Mouse (Mus musculus): Measurements from ENCODE around the gene Smad1.
A peak's percentile ranks its signal among the peaks of the same experiment; 100 is the strongest.

The Smad1 gene

DNA sequence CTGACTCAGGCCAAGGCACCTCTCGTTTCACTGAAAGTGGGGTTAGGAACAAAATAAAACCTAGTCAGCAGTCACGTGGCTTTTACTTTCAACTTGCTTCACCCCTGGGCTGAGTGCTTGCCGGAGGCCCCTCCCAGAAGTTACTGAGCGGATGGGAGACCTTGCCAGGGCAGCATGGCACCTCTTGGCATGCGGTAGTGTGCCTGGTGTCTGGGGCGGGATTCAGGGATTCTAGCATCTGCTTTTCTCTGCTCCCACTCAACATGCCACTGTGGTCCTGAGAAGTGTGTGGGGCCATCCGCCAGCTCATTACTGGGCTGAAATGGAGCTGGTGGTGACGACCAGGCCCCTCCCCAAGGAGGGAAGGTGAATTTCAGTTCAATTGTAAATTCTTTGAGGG is 47.4 kb downstream of the Smad1 start:
- no peak for DNase-seq

DNA sequence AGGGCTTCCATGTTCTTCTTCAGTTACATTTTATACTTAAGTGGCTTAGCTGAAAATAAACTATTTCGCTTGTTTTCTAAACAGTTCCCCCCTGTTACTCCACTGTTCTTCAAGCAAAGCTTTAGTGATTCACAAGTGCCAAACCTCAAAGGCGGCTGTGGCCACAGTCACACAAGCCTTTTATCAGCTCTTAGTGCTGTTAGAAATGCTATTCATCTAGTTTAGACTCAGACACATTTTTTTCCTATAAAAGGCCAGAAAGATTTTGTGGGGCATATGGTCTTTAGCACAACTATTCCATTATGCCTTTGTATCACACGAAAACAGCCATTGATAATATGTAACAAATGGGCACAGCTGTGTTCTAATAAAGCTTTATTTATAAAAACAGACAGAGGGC is 48.5 kb downstream of the Smad1 start:
- no peak for DNase-seq

- no peak for DNase-seq
These were observed 49.2 kb downstream of the Smad1 start for GRCm38 (mm10) chr8:79350094-79350593.

DNA sequence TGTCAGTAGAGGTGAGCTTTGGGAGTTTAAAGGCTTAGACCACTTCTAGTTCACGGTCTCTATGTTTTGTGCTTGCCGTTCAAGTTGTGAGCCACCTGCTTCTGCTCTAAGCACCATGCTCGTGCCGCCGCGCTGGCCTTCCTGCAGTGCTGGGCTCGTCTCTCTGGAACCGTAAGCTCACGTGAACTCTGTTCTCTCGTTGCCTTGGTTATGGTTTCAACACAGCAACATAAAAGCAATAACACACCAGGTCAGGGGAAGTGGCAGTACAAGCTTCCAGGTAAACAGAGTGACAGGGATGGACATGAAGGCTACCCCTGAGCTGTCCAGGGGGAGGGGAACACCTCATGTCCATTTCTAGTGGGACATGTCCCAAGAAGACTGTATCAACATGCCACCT is 52.9 kb downstream of the Smad1 start:
- DNase-seq = no peak

DNA sequence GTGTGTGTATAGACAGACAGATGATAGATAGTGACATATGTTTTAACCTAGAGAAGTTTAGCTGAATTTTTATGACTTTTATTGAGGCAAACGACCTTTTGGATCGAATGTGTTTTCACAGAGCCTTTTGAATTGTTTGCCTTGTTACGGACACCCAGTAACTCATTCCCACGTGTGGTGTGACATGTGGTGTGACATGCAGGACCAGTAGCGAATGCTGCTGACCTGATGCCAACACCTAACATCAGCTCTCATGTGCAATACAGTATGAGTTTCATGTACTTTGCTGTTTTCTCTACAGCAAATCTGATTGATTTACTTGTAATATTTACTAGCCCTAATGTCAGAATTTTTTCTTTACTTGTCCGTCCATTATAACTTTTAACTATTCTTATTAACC is 53.5 kb downstream of the Smad1 start:
- no peak for DNase-seq

- DNase-seq = no peak
These were observed 58.1 kb downstream of the Smad1 start for GRCm38 (mm10) chr8:79341236-79341635.

DNA sequence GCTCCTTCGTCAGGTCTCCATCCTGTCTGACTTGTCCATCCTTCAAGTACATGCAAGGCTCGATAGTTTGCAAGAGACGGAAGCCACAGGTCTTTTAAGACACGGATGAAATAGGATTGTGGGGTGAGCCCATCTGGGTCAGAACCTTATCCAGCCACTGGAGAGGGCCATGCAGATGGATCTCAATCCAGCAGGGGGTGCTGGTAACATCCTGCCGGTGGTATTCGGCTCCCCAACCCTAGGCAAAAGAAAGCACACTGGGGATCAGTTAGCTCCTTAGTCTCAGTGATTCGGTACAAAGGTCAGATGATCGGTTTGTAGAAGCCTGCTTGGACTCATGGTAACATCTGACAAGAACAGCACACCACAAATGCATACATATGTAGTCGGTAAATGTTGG is 59.8 kb downstream of the Smad1 start:
- no peak for DNase-seq

DNA sequence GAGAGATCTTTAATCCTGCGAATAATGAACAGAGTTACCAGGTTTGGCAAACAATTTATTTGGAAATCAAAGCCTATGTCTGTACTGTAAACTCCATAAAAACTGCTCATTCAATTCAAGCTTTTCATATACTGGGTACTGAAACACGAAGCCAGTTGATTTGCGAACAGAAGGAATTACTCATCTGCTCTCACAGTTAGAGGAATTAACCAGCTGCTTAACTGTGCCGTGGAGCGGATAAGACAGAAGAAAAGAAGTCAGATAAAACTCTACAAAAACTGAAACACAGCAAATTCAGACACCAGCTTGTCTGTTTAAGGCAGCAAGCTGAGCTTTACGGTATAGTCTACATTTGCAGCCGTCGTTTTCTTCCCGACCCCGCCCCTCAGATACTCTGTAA is 60.7 kb downstream of the Smad1 start:
- DNase-seq = no peak

- DNase-seq = no peak
These were observed 67.0 kb downstream of the Smad1 start for GRCm38 (mm10) chr8:79332109-79332900.

GRCm38 (mm10) chr8:79331571-79331970 is 67.7 kb downstream of the Smad1 start:
- DNase-seq = no peak

GRCm38 (mm10) chr8:79331017-79331416 is 68.3 kb downstream of the Smad1 start:
- no peak for DNase-seq

DNA sequence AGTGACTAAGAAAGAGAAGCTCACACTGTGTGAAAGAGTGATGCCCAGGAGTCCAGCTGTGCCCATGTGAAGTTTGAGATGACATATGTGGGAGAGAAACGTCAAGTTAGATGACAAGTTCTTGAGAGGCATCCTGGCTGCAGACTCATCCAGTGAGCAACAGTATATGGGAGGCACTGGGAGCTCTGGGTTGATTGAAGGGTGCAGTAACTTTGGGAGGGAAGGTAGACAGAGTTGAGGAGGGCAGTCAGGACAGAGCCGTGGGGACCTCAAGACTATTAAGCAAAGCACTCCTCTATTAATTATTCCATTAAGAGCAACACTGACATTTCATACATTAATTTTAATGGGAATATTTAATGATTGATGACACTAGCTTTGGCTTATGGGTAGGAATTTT is 69.6 kb downstream of the Smad1 start:
- DNase-seq = no peak

- no peak for DNase-seq
These were observed 70.1 kb downstream of the Smad1 start for GRCm38 (mm10) chr8:79329182-79329581.

DNA sequence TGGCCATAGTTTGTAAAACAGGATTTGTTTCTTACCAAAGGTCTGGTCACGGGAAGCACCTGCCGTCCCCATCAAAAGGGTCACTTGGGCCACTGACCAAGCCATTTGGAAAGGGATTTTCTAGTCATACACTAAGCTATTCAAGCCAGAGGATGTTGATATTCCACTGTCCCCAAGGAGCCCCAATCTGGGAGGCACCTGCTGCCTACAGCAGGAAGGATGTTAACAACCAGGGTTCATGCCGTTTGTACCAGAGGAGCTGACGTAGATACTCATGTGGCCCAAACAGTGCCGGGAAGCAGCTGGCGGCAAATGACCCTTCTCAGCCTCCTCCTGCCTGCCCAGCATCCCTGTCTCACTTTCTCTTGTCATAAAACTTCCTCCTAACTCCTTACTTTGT is 73.8 kb downstream of the Smad1 start:
- no peak for DNase-seq

DNA sequence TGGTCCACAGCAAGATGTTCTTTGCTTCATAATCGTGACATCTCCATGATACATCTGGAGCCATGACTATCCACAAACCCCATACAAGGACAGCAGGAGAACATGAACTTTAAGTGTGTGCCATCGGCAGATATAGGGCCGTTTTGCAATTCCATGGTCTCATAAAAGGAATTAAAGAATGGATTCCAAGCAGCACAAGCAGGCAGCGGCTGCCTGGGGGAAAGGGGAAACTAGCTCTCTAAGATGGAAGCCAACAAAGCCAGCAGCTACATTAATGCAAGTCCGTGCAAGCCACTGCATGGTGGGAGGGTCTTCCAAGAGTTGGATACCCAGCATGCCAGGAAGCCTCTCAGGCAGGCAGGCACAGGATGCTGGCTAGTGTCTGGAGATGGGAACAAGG is 74.4 kb downstream of the Smad1 start:
- DNase-seq = no peak

DNA sequence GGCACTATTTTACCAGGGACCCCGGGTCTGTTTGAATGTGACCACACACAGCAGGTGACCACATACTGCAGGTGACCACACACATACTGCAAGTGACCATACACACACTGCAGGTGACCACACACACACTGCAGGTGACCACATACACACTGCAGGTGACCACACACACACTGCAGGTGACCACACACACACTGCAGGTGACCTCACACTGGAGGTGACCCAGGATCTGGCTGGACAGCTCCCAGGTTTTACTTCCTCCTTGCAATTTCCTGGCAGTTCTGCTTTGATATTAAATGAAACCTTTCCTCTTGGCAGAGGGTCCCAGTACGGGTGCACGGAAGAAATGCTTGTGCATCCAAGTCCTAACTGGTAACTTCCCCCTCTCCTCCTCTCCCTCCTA is 75.3 kb downstream of the Smad1 start:
- no peak for DNase-seq

- no peak for DNase-seq
These were observed 76.2 kb downstream of the Smad1 start for GRCm38 (mm10) chr8:79323121-79323520.

GRCm38 (mm10) chr8:79310801-79311200 is 88.5 kb downstream of the Smad1 start:
- DNase-seq = no peak

GRCm38 (mm10) chr8:79305941-79306340 is 93.4 kb downstream of the Smad1 start:
- no peak for DNase-seq

DNA sequence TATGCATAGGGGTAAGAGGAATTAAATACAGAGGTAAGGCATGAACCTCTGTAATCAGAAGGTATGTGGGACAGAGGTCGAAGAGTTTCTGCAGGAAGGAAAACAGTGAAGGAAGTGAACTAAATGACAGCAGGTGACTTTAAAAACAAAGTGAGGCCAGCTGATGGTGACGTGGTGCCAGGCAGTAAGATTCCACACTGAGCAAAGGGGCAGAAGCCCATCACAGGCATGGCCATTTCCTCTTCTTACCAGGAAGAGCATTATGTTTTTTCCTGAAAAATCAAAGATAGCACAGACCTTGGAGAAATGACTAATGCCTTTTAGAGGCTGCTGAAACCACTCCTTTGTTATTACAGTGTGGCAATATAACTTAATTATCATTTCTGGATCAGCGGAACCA is 97.8 kb downstream of the Smad1 start:
- no peak for DNase-seq

GRCm38 (mm10) chr8:79299704-79300103 is 99.6 kb downstream of the Smad1 start:
- DNase-seq = no peak

DNA sequence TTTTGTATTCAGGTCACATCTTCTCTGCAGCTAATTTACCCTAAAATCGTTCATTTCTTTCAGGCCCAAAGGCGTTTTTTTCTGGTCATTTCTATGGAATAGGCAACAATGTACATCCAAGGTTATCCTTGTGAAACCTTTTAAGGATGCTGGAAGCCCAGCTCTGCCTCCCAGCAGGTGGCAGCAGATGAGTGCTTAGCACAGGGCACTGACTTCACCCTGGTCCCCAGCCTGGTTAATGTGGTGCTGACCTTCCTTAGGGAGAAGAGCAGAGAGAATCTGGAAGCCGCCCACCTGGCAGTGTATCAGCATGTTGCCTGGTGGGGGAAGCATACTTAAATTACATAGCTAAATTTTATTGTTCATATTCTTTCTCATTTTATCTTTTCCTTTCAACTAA is 101.6 kb downstream of the Smad1 start:
- DNase-seq = peak in 1 of 2 experiments; percentile 11

DNA sequence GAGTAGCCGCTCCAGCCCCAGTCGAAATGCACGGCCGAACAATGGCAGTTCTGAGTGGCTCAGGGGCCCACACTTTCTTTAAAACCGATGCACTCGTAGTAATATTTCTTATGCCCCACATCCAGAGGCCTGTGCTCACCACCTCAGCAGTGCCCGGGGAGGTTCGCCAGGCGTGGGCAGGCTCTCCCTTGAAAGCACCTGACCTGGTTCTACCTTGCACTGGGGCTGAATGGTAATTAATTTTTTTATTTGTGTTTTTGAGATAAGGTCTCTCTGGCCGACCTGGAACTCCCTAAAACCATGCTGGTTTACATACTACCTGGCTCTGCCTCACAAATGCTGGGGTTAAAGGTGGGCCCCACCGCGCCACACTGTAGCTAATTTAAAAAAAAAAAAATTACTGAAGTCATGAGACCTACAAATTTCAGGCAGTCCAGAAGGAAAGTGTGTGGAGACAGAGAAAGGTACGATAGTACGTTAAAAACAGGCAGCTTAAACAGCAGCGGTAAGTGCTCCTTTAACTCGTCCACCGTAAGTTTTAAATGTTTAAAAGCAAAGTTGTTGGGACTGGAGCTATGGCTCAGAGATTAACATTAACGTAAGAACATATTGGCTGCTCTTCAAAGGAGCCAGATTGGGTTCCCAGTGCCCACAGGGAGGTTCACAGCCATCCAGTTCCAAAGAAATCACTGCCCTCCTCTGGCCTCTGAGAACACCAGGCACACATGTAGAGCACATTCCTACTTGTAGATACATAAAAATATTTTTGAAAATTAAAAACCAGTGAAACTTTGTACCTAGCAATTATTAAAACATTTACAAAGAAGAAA is 103.8 kb downstream of the Smad1 start:
- no peak for DNase-seq
